Mouse (Mus musculus): ENCODE measurements around the gene Otor.

The Otor gene

DNA sequence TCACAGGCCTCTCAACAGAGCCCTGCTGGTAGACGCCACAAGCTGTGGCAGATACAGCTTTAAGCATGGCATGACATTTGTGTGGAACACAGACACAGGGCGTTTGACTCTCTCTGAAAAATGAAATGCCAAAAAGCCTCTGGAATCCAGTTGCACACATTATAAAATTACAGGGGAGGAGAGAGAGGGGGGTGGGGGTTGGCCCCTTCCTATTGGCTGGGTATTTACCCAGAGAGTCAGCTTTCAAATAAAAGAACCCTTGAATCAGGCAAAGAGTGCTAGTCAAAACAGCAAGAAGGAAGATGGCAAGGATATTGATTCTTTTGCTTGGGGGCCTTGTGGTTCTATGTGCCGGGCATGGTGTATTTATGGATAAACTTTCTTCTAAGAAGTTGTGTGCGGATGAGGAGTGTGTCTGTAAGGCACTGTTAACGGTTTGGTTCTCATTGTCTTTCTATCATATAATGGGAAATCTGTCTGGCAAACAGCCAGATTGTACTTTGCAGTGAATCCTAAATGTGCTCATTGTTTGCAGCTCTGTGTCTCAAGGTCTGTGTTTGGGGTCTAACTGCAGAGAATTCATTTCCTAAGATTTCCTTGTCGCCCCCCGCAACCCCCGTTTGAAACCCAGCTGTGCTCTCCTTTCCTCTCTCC lies at the start of gene Otor:
Otor (plus strand) TSS at position 276 of the 654 bp plus-strand sequence.
- no peak for DNase-seq (ENCODE audit: low spot score in 2 of 2)

DNA sequence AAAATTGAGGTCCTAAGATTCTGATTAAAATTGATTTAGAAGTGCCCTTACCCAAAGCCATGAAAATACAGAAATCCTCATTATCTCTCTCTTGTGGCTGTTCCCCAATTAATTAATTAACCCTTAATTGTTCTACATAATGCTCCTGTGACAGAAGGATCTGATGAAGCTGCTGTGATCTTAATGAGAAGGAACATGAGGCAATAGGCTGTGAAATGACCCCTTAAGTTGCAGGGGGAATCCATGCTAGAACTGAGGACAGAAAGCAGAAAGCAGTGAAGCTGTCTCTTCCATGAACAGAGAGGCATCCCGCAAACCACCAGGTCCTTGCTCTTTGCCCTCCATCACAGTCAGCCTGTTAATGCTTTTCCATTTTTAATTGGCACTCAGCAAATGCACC lies 47.0 kb upstream of the Otor start:
- DNase-seq (ENCODE audit: low spot score in 2 of 2) = no peak

GRCm38 (mm10) chr2:143032378-143033255 lies 45.7 kb upstream of the Otor start:
- no peak for DNase-seq (ENCODE audit: low spot score in 2 of 2)

DNA sequence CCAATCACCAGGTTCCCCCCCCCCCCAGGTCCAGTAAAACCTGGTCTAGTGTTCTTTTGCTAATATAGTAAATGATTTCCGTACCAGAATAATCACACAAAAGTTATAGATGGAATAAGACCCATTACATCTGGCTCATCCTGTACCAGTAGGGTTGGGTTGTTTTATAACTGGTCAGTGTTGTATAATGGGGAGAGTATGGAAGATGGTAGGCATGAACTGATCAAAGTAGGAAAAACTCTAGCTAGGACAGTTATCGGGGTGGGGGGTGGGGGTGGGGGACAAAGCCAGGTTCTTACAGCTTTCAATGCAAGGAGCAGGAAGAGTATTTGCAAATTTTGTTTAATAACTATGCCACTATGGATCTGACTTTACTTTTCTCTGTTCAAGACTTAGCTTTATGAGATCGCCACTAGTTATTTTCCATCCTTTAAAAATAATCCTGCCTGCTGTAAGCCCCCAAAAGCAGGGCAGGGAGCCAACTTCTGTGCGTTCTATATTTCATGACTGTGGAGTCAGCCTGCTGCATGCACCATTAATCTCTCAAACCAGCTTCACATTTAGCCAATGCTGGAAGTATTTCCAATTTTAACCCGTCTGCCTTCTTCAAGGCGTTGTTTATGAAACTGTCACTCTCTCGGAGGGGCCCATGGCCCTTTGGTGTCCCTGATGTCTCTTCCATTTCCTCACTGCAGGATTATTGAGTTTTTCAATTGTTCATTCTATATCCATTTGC lies 43.8 kb upstream of the Otor start:
- DNase-seq (ENCODE audit: low spot score in 2 of 2) = no peak

- no peak for DNase-seq (ENCODE audit: low spot score in 2 of 2)
These were observed 43.1 kb upstream of the Otor start for GRCm38 (mm10) chr2:143035086-143035593.

GRCm38 (mm10) chr2:143041596-143041995 lies 36.7 kb upstream of the Otor start:
- DNase-seq (ENCODE audit: low spot score in 2 of 2) = no peak

- DNase-seq (ENCODE audit: low spot score in 2 of 2) = no peak
These were observed 23.0 kb upstream of the Otor start for GRCm38 (mm10) chr2:143055251-143055650.

GRCm38 (mm10) chr2:143056736-143057135 lies 21.5 kb upstream of the Otor start:
- DNase-seq (ENCODE audit: low spot score in 2 of 2) = no peak

DNA sequence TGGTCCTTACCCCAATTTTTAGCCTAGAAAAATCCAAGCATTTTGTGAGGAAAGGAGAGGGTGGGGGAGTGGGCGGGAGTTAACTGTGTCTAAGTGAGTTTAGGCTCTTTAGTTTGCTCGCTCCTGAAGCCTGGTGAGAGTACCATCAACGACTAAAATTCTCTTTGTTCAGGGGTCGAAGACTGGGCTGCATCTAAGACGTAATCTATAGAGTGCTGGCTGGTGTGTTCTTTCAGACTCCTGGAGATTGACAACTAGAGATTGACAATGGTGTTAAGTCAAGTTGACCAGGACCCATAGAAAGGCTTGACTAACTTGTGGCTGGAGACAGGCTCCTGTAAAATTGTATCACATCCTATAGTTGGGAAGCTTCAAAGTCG lies 15.9 kb upstream of the Otor start:
- DNase-seq (ENCODE audit: low spot score in 2 of 2) = no peak

GRCm38 (mm10) chr2:143062812-143063792 lies 15.2 kb upstream of the Otor start, which contains the start of gene Snrpb2:
Gene Snrpb2, plus strand, starts transcription at chr2:143063039.
- DNase-seq (ENCODE audit: low spot score in 2 of 2) = peak; percentile 66 to 76

DNA sequence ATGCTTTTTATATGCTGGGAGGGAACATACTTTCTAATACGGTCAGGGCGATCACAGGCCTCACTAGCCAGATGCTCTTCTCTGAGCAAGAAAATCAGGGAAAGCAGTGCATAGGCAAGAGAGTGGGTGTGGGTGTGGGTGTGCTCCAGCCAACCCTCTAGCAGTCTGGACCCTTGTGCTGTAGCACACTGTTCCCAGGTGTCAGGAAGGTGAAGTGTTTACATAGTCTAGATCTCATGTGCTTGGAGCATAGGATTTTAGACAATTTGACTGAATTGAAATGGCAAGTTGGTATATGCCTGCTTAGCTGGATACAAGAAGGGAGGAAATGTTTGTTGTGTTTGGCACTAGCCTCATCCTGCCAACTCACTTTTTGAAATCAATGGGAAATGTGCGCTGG lies 12.4 kb upstream of the Otor start:
- DNase-seq (ENCODE audit: low spot score in 2 of 2) = no peak

DNA sequence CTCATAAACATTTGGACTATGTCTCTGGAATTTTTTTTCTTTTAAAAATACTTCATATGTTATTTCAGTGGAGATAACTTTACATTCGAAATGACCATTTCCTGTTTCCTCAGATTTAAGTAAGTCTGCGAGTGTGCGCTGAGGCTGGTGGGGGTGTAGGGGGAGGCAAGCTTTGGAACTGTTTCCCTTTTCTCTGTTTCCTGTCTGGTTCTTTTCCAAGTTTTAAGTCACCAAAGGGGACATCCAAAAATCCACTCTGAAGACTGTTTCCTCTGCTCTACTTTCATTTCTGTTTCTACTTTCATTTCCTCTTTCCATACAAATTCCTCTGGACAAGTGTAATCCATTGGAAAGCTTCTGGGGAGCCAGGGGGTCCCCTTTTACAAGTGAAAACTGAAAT lies 3.4 kb downstream of the Otor start:
- no peak for DNase-seq (ENCODE audit: low spot score in 2 of 2)

DNA sequence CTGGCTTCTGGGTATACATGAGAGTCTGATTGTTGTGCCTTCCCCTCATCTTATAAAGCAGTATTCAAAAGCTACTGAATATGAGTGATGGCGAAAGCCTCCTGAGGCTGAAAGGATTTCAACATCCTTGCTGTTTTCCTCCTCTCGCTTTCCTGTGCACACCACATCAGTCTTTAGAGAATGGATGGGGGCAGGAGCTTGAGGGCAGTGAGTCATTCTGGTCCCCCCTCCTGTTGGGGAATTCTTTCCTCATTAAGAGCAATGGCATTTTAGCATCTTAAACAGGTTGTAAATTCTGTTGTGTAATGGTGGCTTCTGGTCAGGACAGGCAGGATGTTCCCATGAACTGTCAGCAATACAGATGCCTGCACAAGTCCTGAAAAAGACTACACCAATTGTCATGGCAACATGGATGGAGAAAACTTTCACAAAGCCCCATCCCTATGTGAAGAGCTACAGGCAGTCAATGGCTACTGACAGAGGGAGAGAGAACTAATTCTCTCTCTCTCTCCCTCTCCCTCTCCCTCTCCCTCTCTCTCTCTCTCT lies 6.7 kb downstream of the Otor start:
- no peak for DNase-seq (ENCODE audit: low spot score in 2 of 2)

- no peak for DNase-seq (ENCODE audit: low spot score in 2 of 2)
These were observed 11.6 kb downstream of the Otor start for GRCm38 (mm10) chr2:143089866-143090265.

DNA sequence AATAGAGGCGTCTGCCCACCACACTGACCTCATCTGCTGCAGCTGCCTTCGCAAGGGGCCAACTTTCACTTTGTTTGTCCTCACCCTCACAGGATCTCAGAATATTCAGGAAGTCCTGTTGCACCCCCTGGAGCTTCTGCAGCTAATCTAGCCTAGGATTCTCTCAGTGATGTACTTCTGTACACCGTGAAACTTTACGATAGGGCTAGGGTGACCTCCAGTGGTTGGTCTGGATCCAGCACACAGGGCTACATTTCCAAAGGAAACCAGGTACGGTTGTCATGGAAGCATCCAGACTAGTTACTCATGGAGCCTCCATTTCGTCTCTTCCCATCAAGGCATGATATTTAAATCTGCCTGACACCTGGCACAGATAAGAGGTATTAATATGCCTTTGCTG lies 15.5 kb downstream of the Otor start:
- DNase-seq (ENCODE audit: low spot score in 2 of 2) = no peak

- no peak for DNase-seq (ENCODE audit: low spot score in 2 of 2)
These were observed 16.5 kb downstream of the Otor start for GRCm38 (mm10) chr2:143094761-143095160.

GRCm38 (mm10) chr2:143097170-143097569 lies 18.9 kb downstream of the Otor start:
- no peak for DNase-seq (ENCODE audit: low spot score in 2 of 2)

GRCm38 (mm10) chr2:143113859-143114258 lies 35.6 kb downstream of the Otor start:
- no peak for DNase-seq (ENCODE audit: low spot score in 2 of 2)

DNA sequence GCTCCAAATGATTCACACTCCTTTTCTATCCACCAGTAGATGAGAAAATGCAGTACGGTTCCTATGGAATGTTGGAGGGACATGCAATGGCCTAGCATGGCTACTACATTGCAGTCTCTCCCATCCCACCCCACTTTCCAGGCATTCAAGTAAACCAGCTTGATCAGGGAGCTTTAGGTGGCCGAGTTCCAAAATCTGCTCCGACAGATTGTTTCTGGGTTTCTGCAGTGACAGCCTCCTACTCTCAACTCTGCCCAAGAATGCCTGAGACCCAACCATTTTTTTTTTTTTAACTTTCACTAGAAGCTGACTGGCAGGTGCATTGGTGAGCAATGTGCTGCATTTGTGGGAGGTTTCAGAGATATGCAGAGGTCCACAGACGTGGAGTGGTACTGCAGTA lies 36.4 kb downstream of the Otor start:
- DNase-seq (ENCODE audit: low spot score in 2 of 2) = no peak

DNA sequence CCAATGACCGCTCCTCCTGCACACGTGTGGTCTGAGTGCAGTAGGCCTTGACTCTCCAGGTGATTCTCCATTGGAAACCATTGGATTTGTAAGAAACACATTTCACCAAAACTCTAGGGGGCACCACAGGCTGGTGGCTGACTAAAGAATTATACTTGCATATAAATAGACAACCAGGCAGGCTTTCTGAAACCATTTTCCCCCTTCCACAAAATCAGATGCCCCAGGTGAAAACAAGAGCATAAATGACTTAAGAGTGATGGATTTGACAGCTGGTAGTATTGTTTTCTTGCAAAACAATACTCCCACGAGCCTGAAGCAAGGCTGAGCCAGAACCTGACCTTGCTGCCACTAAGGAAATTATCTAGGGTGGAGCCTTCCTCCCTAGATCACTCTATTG lies 39.2 kb downstream of the Otor start:
- no peak for DNase-seq (ENCODE audit: low spot score in 2 of 2)

- no peak for DNase-seq (ENCODE audit: low spot score in 2 of 2)
These were observed 39.9 kb downstream of the Otor start for GRCm38 (mm10) chr2:143118221-143118620.

Measured in natural killer cell, adult 2 months (primary cell).